Mouse (Mus musculus) adrenal gland, postnatal 36 days (tissue): ENCODE measurements around the gene Rexo4. TPM values are rescaled to one million over a fixed set of nuclear protein-coding genes. Genes with fewer than 3 reads are reported as not detected.

Source experiments
- DNase-seq, 2 experiments: peaks; one replicate each; pipeline ENCODE4 v3.0.0; 2021; ENCODE audit warnings: mixed read lengths in 1 of 2
- total RNA-seq, 2 experiments: library from RNA; stranded (reverse); gene quantifications; 2 replicates each; pipeline ENCODE4 v1.2.3; 2021

Rexo4 gene
- total RNA-seq, 2 experiments from 2014 or later: 27.8 to 39.1 TPM

DNA sequence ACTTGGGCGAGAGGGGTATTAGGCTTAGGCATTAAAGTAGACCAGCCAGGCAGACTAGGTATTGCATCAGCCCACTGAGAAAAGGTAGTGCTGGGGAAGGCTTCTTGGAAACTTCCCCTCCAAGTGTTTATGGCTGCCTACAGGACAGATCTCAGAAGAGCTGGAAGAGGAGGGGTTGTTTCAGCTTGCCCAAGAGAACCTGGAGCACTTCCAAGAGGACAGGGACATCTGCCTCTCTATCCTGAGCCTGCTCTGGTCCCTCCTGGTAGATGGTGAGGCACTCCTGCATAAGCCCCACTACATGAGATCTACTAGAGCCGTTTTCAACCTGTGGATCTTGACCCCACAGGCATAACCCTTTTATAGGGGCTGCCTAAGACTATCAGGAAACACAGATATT lies 13.8 kb downstream of the Rexo4 start:
- DNase-seq: no peak

- no peak for DNase-seq
Observed at GRCm38 (mm10) chr2:26943253-26943652, 20.9 kb downstream of the Rexo4 start.

GRCm38 (mm10) chr2:26941539-26941938 lies 22.6 kb downstream of the Rexo4 start:
- no peak for DNase-seq

DNA sequence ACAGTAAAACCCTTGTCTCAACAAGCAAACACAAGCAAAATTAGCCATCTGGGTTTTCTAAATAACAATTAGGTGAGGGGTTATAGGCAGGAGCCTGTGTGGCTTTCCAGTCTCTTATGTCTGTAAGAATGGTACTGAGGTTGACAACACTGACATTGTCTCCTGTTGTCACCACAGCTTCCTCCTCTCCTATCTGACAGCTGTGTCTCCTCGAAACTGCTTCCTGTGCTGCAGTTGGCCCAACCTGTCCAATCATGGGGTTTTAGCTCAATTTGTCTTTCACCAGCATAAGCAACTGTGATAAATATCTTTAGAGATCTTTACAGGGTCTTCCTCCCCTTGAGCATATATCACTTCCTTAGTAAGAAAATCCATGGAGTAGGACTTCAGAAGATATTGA lies 27.8 kb downstream of the Rexo4 start:
- DNase-seq: no peak

- DNase-seq: no peak
Observed at GRCm38 (mm10) chr2:26935286-26935685, 28.9 kb downstream of the Rexo4 start.

- peak; percentile 95 to 98 for DNase-seq
Observed at GRCm38 (mm10) chr2:26933304-26934055, 30.7 kb downstream of the Rexo4 start, which contains the start of the genes Surf4 and Stkld1. Gene Surf4 (minus strand): TSS chr2:26933928. Gene Stkld1 (plus strand): TSS chr2:26934047.

GRCm38 (mm10) chr2:26932473-26933303 lies 31.5 kb downstream of the Rexo4 start:
- DNase-seq: peak in 1 of 2 experiments; percentile 33

GRCm38 (mm10) chr2:26930390-26930789 lies 33.8 kb downstream of the Rexo4 start:
- DNase-seq: peak; percentile 59 to 80

- DNase-seq: no peak
Observed at GRCm38 (mm10) chr2:26927745-26928476, 36.3 kb downstream of the Rexo4 start.

GRCm38 (mm10) chr2:26921784-26922183 lies 42.4 kb downstream of the Rexo4 start:
- DNase-seq: peak; percentile 74 to 81

DNA sequence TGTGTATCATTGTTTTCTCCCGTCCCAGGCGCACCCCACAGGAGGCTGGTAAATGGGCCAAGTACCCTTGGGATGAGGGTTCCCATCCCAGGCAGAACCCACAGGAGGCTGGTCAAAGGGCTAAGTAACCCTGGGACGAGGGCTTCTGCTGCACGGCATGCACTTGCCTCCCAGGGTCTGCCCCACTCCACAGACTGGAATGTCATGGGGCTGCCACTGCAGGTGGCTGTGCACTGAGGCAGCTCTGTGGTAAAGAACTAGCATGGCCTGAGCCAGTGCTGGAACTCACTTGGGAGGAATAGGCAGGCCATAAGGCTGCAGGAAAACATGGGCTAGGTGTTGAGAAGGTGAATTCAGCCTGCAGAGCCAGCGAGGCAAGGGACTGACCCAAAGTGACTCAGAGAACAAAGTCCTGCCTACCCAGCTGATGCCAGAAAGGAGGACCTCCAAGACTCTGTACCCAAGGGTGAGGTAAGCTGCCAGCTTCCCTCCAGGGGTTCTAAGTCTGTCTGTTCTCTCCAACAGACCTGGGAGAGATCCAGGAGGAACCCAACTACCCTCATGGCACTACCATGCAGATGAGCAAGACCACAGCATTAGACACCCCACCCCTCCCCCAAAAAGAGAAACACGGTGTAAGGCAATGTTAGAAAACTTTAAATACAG lies 43.9 kb downstream of the Rexo4 start:
- DNase-seq: no peak

DNA sequence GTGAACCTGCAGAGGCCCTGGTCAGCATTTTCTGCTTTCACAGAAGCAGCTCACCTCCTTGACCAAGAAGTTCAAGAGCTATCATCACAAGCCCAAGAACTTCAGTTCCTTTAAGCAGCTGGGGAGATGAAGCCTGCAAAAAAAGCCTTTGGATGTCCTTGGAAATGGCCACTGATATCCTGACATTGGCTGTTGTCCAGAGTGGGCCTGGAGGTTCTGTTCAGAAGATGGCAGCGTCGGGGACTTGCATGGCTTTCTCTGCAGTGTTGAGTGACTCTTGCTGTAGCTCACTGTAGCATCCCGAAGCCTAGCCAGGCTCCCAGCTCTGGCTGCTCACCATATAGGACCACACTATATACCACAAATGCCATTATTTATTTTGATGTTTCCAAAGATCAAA lies 44.5 kb downstream of the Rexo4 start:
- peak; percentile 55 to 62 for DNase-seq

- DNase-seq: no peak
Observed at GRCm38 (mm10) chr2:26916738-26917137, 47.4 kb downstream of the Rexo4 start.

DNA sequence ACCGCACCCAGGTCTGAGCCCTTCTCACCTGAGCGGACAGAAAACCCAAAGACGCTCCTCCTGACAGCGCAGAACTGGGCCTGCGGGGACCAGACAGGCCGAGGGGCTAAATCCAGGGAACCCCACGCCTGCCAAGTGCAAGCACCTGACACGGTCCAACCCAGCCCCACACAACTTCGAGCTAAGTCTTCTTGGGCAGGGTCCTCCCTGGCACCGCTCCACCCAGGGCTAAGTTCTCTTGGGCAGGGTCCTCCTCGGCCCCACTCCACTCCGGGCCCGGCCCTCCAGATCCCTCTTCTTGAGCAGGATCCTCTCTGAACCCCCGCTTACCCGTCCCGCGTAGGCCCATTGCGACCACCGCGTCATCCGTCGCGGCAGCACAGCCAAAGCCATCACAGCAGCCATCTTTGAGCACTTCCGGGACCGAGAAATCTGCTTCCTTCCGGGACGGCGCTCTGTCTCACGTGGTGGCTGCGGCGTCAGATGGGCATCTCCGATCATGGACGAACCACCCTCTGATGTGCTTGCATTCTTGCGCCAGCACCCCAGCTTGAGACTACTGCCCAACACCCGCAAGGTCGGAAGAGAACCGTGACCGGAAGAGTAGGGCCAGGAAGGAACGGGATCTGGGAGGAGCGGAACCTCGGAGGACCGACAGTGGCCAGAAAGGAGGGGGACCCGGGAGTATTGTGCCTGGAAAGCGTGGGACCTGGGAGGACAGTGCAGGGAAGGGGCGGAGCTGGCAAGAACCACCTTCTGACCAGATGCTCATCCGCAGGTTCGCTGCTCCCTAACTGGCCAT lies 48.1 kb downstream of the Rexo4 start, which contains the start of the genes Surf2 and Surf1:
Gene Surf2, plus strand, starts transcription at position 441 of the 802 bp plus-strand sequence.
Gene Surf1, minus strand, starts transcription at position 604 of the 802 bp plus-strand sequence.
- peak; percentile 87 to 90 for DNase-seq

DNA sequence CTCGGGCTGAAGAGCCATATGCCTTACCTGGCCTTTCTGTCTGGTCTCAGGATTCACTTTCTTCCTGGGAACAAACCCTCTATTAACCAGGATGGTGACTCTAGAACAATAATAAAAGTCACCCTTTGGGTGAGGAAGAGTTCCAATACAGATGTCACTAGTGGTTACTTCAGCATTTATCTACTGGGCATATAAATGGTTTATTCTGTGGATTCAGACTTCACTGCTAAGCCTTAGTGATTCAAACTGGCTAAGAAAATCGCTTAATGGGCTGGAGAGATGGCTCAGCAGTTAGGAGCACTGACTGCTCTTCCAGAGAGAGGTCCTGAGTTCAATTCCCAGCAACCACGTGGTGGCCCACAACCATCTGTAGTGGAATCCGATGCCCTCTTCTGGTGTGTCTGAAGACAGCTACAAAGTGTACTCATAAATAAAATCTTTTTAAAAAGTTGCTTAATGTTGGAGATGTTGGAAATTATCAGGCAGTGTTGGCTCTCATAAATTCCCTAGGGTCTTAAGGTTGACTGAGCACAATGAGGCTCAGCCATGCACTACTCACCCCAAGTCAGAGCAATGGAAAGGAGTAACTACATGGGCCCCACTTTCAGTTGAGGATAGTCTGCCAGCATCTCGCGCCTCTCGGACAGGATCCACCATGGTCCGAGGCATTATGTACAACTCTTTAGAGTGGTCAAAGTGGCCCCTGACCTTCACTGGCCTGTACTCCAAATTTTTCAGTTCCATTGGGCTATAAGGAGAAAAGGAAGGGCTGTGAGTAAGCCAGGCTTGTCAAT lies 49.8 kb downstream of the Rexo4 start:
- DNase-seq: no peak

DNA sequence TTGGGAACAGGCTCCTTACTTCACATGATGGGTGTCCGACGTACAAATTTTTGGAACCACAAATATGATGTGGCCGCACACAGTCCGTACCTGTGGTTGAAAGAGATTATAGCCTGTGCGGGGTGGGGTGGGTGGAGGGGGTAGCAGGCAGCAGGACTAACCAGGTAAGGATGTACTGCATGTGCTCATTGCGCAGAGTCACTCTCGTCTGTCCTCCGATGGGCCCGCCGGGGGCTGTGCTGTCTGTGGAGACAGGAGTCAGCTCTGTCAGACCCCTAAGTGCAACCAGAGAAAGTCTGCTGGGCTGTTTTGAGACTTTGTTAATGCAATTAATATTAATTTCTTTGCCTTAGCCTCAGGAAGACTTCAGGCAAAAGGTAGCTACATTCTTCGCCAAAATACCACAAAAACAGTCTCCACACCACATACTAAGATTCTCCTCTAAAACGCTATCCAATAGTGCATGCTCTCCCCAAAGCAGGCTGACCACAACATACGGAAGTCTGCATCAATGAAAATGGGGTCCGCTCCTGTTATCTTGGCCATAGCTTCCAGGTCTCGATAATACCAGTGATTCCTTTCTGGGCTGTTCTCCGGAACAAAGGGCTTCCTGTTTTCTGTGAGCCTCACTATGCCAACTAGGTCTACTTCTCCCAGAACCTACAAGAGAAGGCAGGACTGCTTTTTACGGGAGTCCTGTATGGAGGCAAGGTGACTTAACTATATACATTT lies 50.6 kb downstream of the Rexo4 start:
- no peak for DNase-seq

- DNase-seq: no peak
Observed at GRCm38 (mm10) chr2:26912253-26912770, 51.9 kb downstream of the Rexo4 start.

GRCm38 (mm10) chr2:26910994-26911765 lies 53.0 kb downstream of the Rexo4 start:
- peak; percentile 63 to 64 for DNase-seq
